In genomic region chrX:11633823-11634222, GRCm38 (mm10) we compare ENCODE assay signal across 8 mouse cellular contexts.
DNase-seq lines count a peak whose midpoint lies in the region; TF ChIP-seq lines count a peak whose summit lies in the region.

No protein-coding gene starts in this region.

- DNase-seq in cerebellum, postnatal 14 days, result peak; percentile 24 to 46
- no peak for DNase-seq in cerebellum, adult 9-10 months
- DNase-seq in lung, adult 2 months, result peak; percentile 12
- DNase-seq in lung, postnatal 25 days (ENCODE audit: low spot score), result no peak
- DNase-seq in induced T-regulatory cell, adult 2 months (ENCODE audit: low read depth), result peak; percentile 59
- DNase-seq in thymus, adult 18-20 months, result peak; percentile 28 to 35
- DNase-seq in urinary bladder, adult 2 months (ENCODE audit: low spot score), result no peak
- DNase-seq in layer of hippocampus, postnatal 36 days, result no peak

- peak; percentile 66 for TF ChIP-seq CTCF in lung, adult 2 months (IDR thresholded peaks at IDR 0.05; ENCODE audit: insufficient read depth, low read length)

- no peak overlapping the region for H3K4me3 ChIP-seq in lung, adult 2 months (replicated peaks; ENCODE audit: extremely low read depth, low read depth, low read length)

- WGBS in lung, adult 2 months, result 59% methylated on average over 6 of the region's 6 CpGs

- TF ChIP-seq POLR2A in lung, adult 2 months (IDR thresholded peaks at IDR 0.05; ENCODE audit: borderline replicate concordance, extremely low read depth, low read depth, low read length), result no peak

- H3K4me1 ChIP-seq in lung, adult 2 months (ENCODE audit: control insufficient read depth, insufficient read depth, low read length), result no peaks in the 10 kb centered on the region

Comparison
In these comparisons a context has a peak if more than half of its experiments do, and no peak if none do; other contexts are left out.
1. DNase-seq: peak in cerebellum, postnatal 14 days (2 of 2), lung, adult 2 months (single experiment), induced T-regulatory cell, adult 2 months (single experiment) and thymus, adult 18-20 months (2 of 2); none in cerebellum, adult 9-10 months (single experiment), lung, postnatal 25 days (single experiment), urinary bladder, adult 2 months (single experiment) and layer of hippocampus, postnatal 36 days (0 of 2).